Mouse (Mus musculus): ENCODE results near the gene Plekhs1. TPM values are rescaled to one million over a fixed set of nuclear protein-coding genes. Genes with fewer than 3 reads are reported as not detected.
"Not testable (repeated sequence)": the region's sequence is repeated elsewhere in the genome, so short reads cannot be mapped to it uniquely, and the experiment has no call there.

Plekhs1 gene
- total RNA-seq, 1 experiment from 2014 or later: not detected

- no peak for ATAC-seq (replicated peaks; ENCODE audit: insufficient number of reproducible peaks, low FRiP score, low TSS enrichment, poor library complexity, severe bottlenecking)
Observed at GRCm38 (mm10) chr19:56489601-56490000, 28.2 kb downstream of the Plekhs1 start.

- ATAC-seq (replicated peaks; ENCODE audit: insufficient number of reproducible peaks, low FRiP score, low TSS enrichment, poor library complexity, severe bottlenecking): not testable (repeated sequence)
Observed at GRCm38 (mm10) chr19:56494157-56494556, 32.7 kb downstream of the Plekhs1 start.

- not testable (repeated sequence) for ATAC-seq (replicated peaks; ENCODE audit: insufficient number of reproducible peaks, low FRiP score, low TSS enrichment, poor library complexity, severe bottlenecking)
Observed at GRCm38 (mm10) chr19:56503069-56503468, 41.6 kb downstream of the Plekhs1 start.

- not testable (repeated sequence) for ATAC-seq (replicated peaks; ENCODE audit: insufficient number of reproducible peaks, low FRiP score, low TSS enrichment, poor library complexity, severe bottlenecking)
Observed at GRCm38 (mm10) chr19:56503525-56503924, 42.1 kb downstream of the Plekhs1 start.

GRCm38 (mm10) chr19:56511207-56511606 is 49.8 kb downstream of the Plekhs1 start:
- not testable (repeated sequence) for ATAC-seq (replicated peaks; ENCODE audit: insufficient number of reproducible peaks, low FRiP score, low TSS enrichment, poor library complexity, severe bottlenecking)

GRCm38 (mm10) chr19:56513527-56513926 is 52.1 kb downstream of the Plekhs1 start:
- ATAC-seq (replicated peaks; ENCODE audit: insufficient number of reproducible peaks, low FRiP score, low TSS enrichment, poor library complexity, severe bottlenecking): not testable (repeated sequence)

- not testable (repeated sequence) for ATAC-seq (replicated peaks; ENCODE audit: insufficient number of reproducible peaks, low FRiP score, low TSS enrichment, poor library complexity, severe bottlenecking)
Observed at GRCm38 (mm10) chr19:56519408-56519807, 58.0 kb downstream of the Plekhs1 start.

GRCm38 (mm10) chr19:56530529-56530928 is 69.1 kb downstream of the Plekhs1 start:
- peak; percentile 55; the same call in 1 of the 2 replicates for ATAC-seq (replicated peaks; ENCODE audit: insufficient number of reproducible peaks, low FRiP score, low TSS enrichment, poor library complexity, severe bottlenecking)

- no peak for ATAC-seq (replicated peaks; ENCODE audit: insufficient number of reproducible peaks, low FRiP score, low TSS enrichment, poor library complexity, severe bottlenecking)
Observed at GRCm38 (mm10) chr19:56531251-56531650, 69.8 kb downstream of the Plekhs1 start.

- no peak for ATAC-seq (replicated peaks; ENCODE audit: insufficient number of reproducible peaks, low FRiP score, low TSS enrichment, poor library complexity, severe bottlenecking)
Observed at GRCm38 (mm10) chr19:56533291-56534071, 72.0 kb downstream of the Plekhs1 start.

GRCm38 (mm10) chr19:56534337-56534736 is 72.9 kb downstream of the Plekhs1 start:
- ATAC-seq (replicated peaks; ENCODE audit: insufficient number of reproducible peaks, low FRiP score, low TSS enrichment, poor library complexity, severe bottlenecking): no peak

- ATAC-seq (replicated peaks; ENCODE audit: insufficient number of reproducible peaks, low FRiP score, low TSS enrichment, poor library complexity, severe bottlenecking): peak; percentile 51; the same call in 1 of the 2 replicates
Observed at GRCm38 (mm10) chr19:56535064-56535463, 73.6 kb downstream of the Plekhs1 start.

GRCm38 (mm10) chr19:56535765-56536164 is 74.3 kb downstream of the Plekhs1 start:
- ATAC-seq (replicated peaks; ENCODE audit: insufficient number of reproducible peaks, low FRiP score, low TSS enrichment, poor library complexity, severe bottlenecking): peak; percentile 85

Other genes with a start within 250 kb of the Plekhs1 start
- gene Habp2, start 174.5 kb upstream of the Plekhs1 start, total RNA-seq (2017): not detected in 3 replicates
- gene Nrap, start 71.6 kb upstream of the Plekhs1 start, total RNA-seq (2017): 0.43 TPM in 1 of 3 replicates, not detected in the others
- 24.3 to 36.1 TPM (median 25.4 TPM) in 3 replicates for gene Casp7, start 64.5 kb upstream of the Plekhs1 start, total RNA-seq (2017)
- 6.1 to 14.0 TPM (median 8.7 TPM) in 3 replicates for gene Dclre1a, start 86.6 kb downstream of the Plekhs1 start, total RNA-seq (2017)
- 20.5 to 39.8 TPM (median 25.3 TPM) in 3 replicates for gene Nhlrc2, start 86.6 kb downstream of the Plekhs1 start, total RNA-seq (2017)

Data from monocyte, adult 5-6 weeks (primary cell).